Mouse (Mus musculus) midbrain, embryonic 10.5 days (tissue): ENCODE measurements at regions not wholly inside any gene's neighbourhood (a gene's known extent, or its start where the extent isn't known, plus 50 kb on each side); places are given as distances from the start of the nearest gene placed in this dataset.

Experiments
- DNase-seq: peaks from one replicate; pipeline ENCODE4 v3.0.0-alpha.2; 2017; ENCODE audit warnings: low spot score
- H3K27ac ChIP-seq: fragments of 300-500 bp; sonication (generic); replicated peaks from 2 replicates; pipeline ENCODE4 v1.5.1; 2016; ENCODE audit warnings: mild to moderate bottlenecking
- H3K27me3 ChIP-seq: fragments of 300-500 bp; sonication (generic); 2 replicates; pipeline ENCODE4 v1.6.1; 2016; ENCODE audit warnings: low read depth, mild to moderate bottlenecking; ENCODE audit not compliant: poor library complexity, severe bottlenecking
- H3K36me3 ChIP-seq: fragments of 300-500 bp; sonication (generic); 2 replicates; pipeline ENCODE4 v1.6.1; 2016; ENCODE audit warnings: mild to moderate bottlenecking, moderate library complexity
- H3K4me1 ChIP-seq: fragments of 300-500 bp; sonication (generic); 2 replicates; pipeline ENCODE4 v1.6.1; 2016
- H3K4me3 ChIP-seq: fragments of 300-500 bp; sonication (generic); 2 replicates; pipeline ENCODE4 v1.5.1; 2016; ENCODE audit warnings: mild to moderate bottlenecking, moderate library complexity
- H3K9me3 ChIP-seq: fragments of 300-500 bp; sonication (generic); replicated peaks from 2 replicates; pipeline ENCODE4 v1.6.1; 2016; ENCODE audit warnings: mild to moderate bottlenecking
- WGBS: fragments of 180-500 bp; shearing (Covaris S2); methylation state at CpG from one replicate; pipeline ENCODE4 v1.1.7; 2016; 5-methylcytosine and 5-hydroxymethylcytosine counted together

DNA sequence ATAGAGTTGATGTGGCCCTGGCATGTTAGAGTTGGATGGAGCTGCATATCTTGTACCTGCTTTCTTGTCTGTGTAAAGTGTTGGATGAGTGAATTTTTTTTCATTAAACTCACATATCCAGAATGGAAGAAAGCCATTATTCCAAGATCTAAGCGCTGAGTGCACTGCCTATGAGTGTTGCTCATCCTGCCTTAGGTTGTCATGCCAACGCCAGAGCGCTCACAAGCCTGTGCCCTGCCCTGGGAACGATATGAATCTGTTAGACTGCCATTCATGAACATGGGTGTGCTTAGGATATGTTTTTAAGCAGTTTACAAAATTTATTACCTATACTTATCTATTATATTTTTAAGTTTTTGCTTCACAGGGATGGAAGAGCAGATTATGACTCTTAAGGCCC, 163.5 kb downstream of the Kcne4 start:
- Histone ChIP-seq H3K27ac (no peak overlapping the region), H3K4me1 (no peaks in the 10 kb centered on the region), H3K27me3 (no peaks in the 10 kb centered on the region), H3K9me3 (no peaks in the 10 kb centered on the region), H3K36me3 (no peaks in the 10 kb centered on the region), H3K4me3 (no peak overlapping the region)
- DNase-seq = no peak
- 82% methylated on average over 4 of the region's 4 CpGs for WGBS
